Mouse (Mus musculus): Measurements from ENCODE around the gene Olfr123.

The Olfr123 gene

DNA sequence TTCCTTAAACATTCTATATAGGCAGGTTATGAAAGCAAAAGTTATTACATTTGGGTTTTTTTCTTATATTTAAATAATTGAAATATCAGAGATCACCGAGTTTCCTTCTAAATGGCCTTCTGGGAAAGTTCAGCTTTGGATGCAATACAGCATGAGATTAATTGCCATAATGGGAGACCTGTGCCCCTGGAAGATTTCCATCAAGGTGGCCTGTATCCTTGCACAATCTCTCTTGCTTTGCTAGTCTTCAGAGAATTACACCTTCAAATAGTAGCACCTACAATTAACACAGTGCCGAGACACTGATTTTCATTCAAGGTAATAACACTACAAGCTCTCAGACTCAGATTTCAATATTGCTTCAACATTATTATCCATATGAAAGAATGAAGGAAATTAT is at the start of gene Olfr123:
Olfr123 (plus strand) TSS at position 301 of the 400 bp plus-strand sequence.
- no peak for DNase-seq (ENCODE audit: low spot score in 2 of 2)

DNA sequence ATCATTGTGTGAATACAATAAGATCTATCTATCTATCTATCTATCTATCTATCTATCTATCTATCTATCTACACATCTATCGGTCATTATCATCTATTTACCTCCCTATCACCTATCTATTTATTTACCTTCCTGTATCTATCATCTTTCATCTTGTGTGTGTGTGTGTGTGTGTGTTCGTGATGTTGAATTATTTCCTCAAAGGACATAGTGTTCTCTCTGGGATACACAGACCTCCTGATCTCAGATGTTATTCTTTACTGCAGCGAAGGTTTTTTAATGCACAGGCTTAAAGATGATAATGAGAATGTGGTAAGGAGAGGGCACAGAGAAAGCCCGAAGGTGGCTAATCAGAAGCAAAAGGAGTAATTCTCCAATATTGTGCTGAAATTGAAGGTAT is 25.0 kb upstream of the Olfr123 start, which contains the start of gene Olfr122:
Olfr122 (plus strand) TSS at position 301 of the 400 bp plus-strand sequence.
- no peak for DNase-seq (ENCODE audit: low spot score in 2 of 2)

DNA sequence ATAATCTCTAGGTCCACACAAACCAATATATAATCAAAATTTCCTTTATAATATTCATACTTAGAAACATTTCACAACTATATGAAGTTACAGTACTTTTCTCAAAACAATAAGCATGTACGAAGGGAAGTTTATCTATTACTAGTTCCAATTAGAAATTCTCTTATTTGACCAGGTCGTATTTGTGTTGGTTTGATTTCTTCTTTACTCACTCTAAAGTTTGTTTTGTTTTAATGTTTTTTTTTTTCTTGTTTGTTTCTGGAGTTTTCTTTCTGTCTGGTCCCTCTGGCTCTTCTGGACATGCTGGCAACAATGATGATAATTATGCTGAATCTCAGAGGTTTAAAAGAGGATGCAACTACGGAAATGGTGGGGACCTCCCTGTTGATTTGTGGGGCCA is 6.3 kb downstream of the Olfr123 start, which contains the start of gene Olfr124:
Olfr124 (plus strand) TSS at position 301 of the 400 bp plus-strand sequence.
- DNase-seq (ENCODE audit: low spot score in 2 of 2) = no peak

DNA sequence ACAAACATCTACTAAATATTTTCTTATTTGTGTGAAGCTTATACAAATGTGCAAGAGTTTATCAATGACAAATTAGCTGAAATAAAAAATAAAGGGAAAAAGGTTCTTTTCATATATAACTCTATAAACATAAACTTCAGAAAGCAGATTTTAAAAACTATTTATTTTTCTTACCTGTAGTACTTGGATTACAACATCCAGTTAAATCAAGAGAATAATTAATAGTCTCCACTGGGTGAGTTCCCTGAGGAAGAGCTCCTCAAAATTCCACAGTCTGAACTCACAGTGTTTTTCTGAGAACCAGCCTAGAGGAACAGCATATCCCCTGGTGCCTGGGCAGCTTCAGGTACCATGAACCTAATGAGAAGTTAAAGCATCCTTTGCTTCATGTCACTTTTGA is 39.3 kb downstream of the Olfr123 start, which contains the start of gene Olfr125:
Olfr125 (plus strand) TSS at position 301 of the 400 bp plus-strand sequence.
- DNase-seq (ENCODE audit: low spot score in 2 of 2) = no peak

DNA sequence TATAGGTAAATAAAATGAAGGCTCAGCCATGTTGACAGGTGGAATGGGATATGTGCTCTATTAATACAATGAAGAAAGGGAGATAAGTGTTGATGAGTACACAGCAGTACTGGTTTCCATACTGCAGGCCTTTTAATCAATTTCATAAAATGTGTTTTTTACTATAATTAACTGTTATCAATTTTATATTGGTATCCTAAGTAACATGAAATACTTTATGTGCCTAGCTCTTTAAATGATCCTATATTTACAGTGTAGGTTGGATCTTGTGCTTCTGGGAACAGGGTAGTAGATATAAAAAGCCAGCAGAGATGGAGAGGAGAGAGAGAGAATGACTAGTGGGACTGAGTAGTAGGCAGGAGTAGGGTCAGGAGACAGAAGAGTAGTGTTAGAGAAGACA is 53.9 kb downstream of the Olfr123 start, which contains the start of gene Olfr126:
Olfr126 (plus strand) TSS at position 301 of the 400 bp plus-strand sequence.
- DNase-seq (ENCODE audit: low spot score in 2 of 2) = no peak

All from urinary bladder, postnatal 4 days (tissue).